Mouse (Mus musculus): ENCODE measurements around the gene Arhgdib. TPM values are rescaled to one million over a fixed set of nuclear protein-coding genes. Genes with fewer than 3 reads are reported as not detected.

Gene Arhgdib
- total RNA-seq, 1 experiment, result 20.9 TPM

DNA sequence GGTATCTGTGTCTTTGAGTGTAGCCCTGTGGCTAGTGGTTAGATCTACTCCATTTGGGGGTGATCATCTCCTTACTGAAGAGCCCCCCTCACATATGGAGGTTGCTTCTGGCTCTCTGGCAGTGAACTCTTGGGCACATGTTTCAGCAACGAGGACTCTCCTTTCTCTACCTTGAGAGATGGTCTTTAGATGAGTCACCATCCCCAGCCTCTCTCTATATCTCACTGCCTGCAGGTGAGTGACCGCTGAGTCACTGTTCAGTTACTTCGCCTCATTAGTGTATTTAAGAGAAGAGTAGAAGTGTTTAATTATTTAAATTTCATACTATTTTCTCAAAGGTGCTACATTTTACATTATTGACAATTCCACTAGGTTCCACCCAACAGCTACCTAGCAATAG lies 4.6 kb downstream of the Arhgdib start:
- H3K9ac ChIP-seq (ENCODE audit: insufficient read depth, low read depth, low read length, poor library complexity, severe bottlenecking), result no peak overlapping the region
- TF ChIP-seq HCFC1 (IDR thresholded peaks at IDR 0.05; ENCODE audit: borderline replicate concordance, insufficient read depth, low read length) (no peak), MAFK (IDR thresholded peaks at IDR 0.05; ENCODE audit: insufficient read depth, low read depth, low read length) (no peak), ZNF384 (IDR thresholded peaks at IDR 0.05; ENCODE audit: low read depth, low read length) (no peak), ZC3H11A (IDR thresholded peaks at IDR 0.05; ENCODE audit: borderline replicate concordance, low read depth, low read length) (no peak), CHD2 (IDR thresholded peaks at IDR 0.05; ENCODE audit: low read depth, low read length) (no peak)
- H3K9me3 ChIP-seq (ENCODE audit: control insufficient read depth, insufficient read depth, low read depth, low read length), result no peaks in the 10 kb centered on the region
- no peak overlapping the region for H3K27ac ChIP-seq (ENCODE audit: insufficient read depth, low read depth, low read length, poor library complexity, severe bottlenecking)
- in situ Hi-C loops (cut with MboI; ENCODE audit: low sequenced_read_pairs in 2 of 2, unreplicated experiment in 2 of 2), result no loop called here
- peaks cover 0 to 14% of the 10 kb centered on the region in 2 experiments; a peak in 2 of 4 replicates for H3K4me1 ChIP-seq (ENCODE audit: control insufficient read depth in 2 of 2, insufficient read depth in 2 of 2, low read length in 2 of 2, poor library complexity in 1 of 2)
- H3K36me3 ChIP-seq (ENCODE audit: control insufficient read depth, insufficient read depth, low read length, poor library complexity, severe bottlenecking), result no peaks in the 10 kb centered on the region
- no peak overlapping the region for H3K4me3 ChIP-seq (ENCODE audit: insufficient read depth in 1 of 2, low read depth in 1 of 2, low read length in 2 of 2, poor library complexity in 1 of 2, severe bottlenecking in 1 of 2)
- DNase-seq (ENCODE audit: low read depth, low spot score), result no peak

DNA sequence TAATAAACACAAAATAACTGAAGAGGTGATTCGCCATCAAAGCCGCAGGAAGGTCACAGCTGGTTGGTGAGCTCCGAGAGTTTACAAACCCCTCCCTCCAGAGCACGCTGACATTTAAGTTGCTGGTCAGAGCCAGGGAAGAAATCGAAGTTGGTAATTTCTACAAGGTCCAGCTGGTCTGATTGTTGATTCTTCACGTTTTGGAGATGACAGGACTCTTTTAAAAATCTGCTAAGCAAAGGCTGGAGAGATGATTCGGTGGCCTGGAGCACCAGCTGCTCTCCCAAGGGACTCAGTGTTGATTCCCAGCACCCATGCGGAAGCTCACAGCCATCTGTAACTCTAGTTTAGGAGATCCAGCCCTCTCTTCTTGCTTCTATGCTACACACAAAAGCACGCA lies 5.3 kb downstream of the Arhgdib start:
- no peaks in the 10 kb centered on the region for H3K9me3 ChIP-seq (ENCODE audit: control insufficient read depth, insufficient read depth, low read depth, low read length)
- H3K4me1 ChIP-seq (ENCODE audit: control insufficient read depth in 2 of 2, insufficient read depth in 2 of 2, low read length in 2 of 2, poor library complexity in 1 of 2), result peaks cover 0 to 12% of the 10 kb centered on the region in 2 experiments; a peak in 2 of 4 replicates
- H3K36me3 ChIP-seq (ENCODE audit: control insufficient read depth, insufficient read depth, low read length, poor library complexity, severe bottlenecking), result no peaks in the 10 kb centered on the region
- no peak overlapping the region for H3K27ac ChIP-seq (ENCODE audit: insufficient read depth, low read depth, low read length, poor library complexity, severe bottlenecking)
- no peak overlapping the region for H3K4me3 ChIP-seq (ENCODE audit: insufficient read depth in 1 of 2, low read depth in 1 of 2, low read length in 2 of 2, poor library complexity in 1 of 2, severe bottlenecking in 1 of 2)
- TF ChIP-seq HCFC1 (IDR thresholded peaks at IDR 0.05; ENCODE audit: borderline replicate concordance, insufficient read depth, low read length), result no peak
- no peak for TF ChIP-seq MAFK (IDR thresholded peaks at IDR 0.05; ENCODE audit: insufficient read depth, low read depth, low read length)
- no peak for TF ChIP-seq CHD2 (IDR thresholded peaks at IDR 0.05; ENCODE audit: low read depth, low read length)
- no peak for TF ChIP-seq ZC3H11A (IDR thresholded peaks at IDR 0.05; ENCODE audit: borderline replicate concordance, low read depth, low read length)
- TF ChIP-seq ZNF384 (IDR thresholded peaks at IDR 0.05; ENCODE audit: low read depth, low read length), result no peak
- no peak for DNase-seq (ENCODE audit: low read depth, low spot score)
- no peak overlapping the region for H3K9ac ChIP-seq (ENCODE audit: insufficient read depth, low read depth, low read length, poor library complexity, severe bottlenecking)
- in situ Hi-C loops (cut with MboI; ENCODE audit: low sequenced_read_pairs in 2 of 2, unreplicated experiment in 2 of 2), result no loop called here

DNA sequence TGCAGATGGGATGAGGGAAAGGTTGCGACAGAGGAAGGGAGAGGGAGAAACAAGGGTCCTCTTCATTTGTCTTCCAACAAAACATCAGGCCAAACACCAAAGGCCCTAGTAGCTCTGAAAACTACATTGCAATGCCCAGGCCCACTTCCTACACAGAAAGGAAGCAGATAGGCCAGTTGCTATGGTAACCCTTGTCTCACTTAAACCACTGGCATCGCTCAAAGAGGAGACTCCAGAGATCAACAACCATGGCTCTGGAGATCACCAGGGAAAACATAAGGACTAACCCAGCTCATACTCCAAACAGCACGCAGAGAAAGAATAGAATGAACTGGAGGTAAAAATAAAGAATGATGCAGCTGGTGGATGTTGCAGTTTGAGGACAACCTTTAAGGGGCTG lies 6.5 kb downstream of the Arhgdib start:
- Histone ChIP-seq H3K9me3 (ENCODE audit: control insufficient read depth, insufficient read depth, low read depth, low read length) (no peaks in the 10 kb centered on the region), H3K9ac (ENCODE audit: insufficient read depth, low read depth, low read length, poor library complexity, severe bottlenecking) (no peak overlapping the region), H3K36me3 (ENCODE audit: control insufficient read depth, insufficient read depth, low read length, poor library complexity, severe bottlenecking) (no peaks in the 10 kb centered on the region), H3K4me1 (ENCODE audit: control insufficient read depth in 2 of 2, insufficient read depth in 2 of 2, low read length in 2 of 2, poor library complexity in 1 of 2) (peaks cover 0 to 7% of the 10 kb centered on the region in 2 experiments; a peak in 2 of 4 replicates), H3K4me3 (ENCODE audit: insufficient read depth in 1 of 2, low read depth in 1 of 2, low read length in 2 of 2, poor library complexity in 1 of 2, severe bottlenecking in 1 of 2) (no peak overlapping the region), H3K27ac (ENCODE audit: insufficient read depth, low read depth, low read length, poor library complexity, severe bottlenecking) (no peak overlapping the region)
- TF ChIP-seq ZNF384 (IDR thresholded peaks at IDR 0.05; ENCODE audit: low read depth, low read length) (no peak), HCFC1 (IDR thresholded peaks at IDR 0.05; ENCODE audit: borderline replicate concordance, insufficient read depth, low read length) (no peak), MAFK (IDR thresholded peaks at IDR 0.05; ENCODE audit: insufficient read depth, low read depth, low read length) (no peak), CHD2 (IDR thresholded peaks at IDR 0.05; ENCODE audit: low read depth, low read length) (no peak), ZC3H11A (IDR thresholded peaks at IDR 0.05; ENCODE audit: borderline replicate concordance, low read depth, low read length) (no peak)
- in situ Hi-C loops (cut with MboI; ENCODE audit: low sequenced_read_pairs in 2 of 2, unreplicated experiment in 2 of 2), result no loop called here
- no peak for DNase-seq (ENCODE audit: low read depth, low spot score)

DNA sequence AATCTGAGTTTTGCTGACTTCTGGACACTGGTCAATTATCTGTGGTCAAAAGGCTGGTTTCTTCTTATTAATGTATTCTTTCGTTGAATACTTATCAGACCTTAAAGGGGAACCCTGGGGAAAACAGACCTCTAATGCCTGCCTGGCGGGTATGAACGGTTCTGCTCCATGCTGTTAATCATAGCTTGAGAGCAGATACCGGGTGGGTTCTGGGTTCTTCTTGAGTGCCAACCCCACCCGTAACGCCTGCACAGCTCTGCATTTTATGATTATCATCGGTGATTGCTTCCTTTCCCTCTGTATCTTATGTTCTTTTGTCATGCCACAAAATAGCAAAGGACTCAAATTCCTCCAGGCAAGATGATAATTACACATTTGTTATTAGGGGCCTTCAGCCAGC lies 7.6 kb downstream of the Arhgdib start:
- Histone ChIP-seq H3K4me3 (ENCODE audit: insufficient read depth in 1 of 2, low read depth in 1 of 2, low read length in 2 of 2, poor library complexity in 1 of 2, severe bottlenecking in 1 of 2) (no peak overlapping the region), H3K9me3 (ENCODE audit: control insufficient read depth, insufficient read depth, low read depth, low read length) (no peaks in the 10 kb centered on the region), H3K36me3 (ENCODE audit: control insufficient read depth, insufficient read depth, low read length, poor library complexity, severe bottlenecking) (no peaks in the 10 kb centered on the region), H3K4me1 (ENCODE audit: control insufficient read depth in 2 of 2, insufficient read depth in 2 of 2, low read length in 2 of 2, poor library complexity in 1 of 2) (peaks cover 0 to 8% of the 10 kb centered on the region in 2 experiments; a peak in 1 of 4 replicates), H3K9ac (ENCODE audit: insufficient read depth, low read depth, low read length, poor library complexity, severe bottlenecking) (no peak overlapping the region), H3K27ac (ENCODE audit: insufficient read depth, low read depth, low read length, poor library complexity, severe bottlenecking) (no peak overlapping the region)
- no peak for TF ChIP-seq ZC3H11A (IDR thresholded peaks at IDR 0.05; ENCODE audit: borderline replicate concordance, low read depth, low read length)
- no peak for TF ChIP-seq CHD2 (IDR thresholded peaks at IDR 0.05; ENCODE audit: low read depth, low read length)
- TF ChIP-seq HCFC1 (IDR thresholded peaks at IDR 0.05; ENCODE audit: borderline replicate concordance, insufficient read depth, low read length), result no peak
- TF ChIP-seq MAFK (IDR thresholded peaks at IDR 0.05; ENCODE audit: insufficient read depth, low read depth, low read length), result no peak
- no peak for TF ChIP-seq ZNF384 (IDR thresholded peaks at IDR 0.05; ENCODE audit: low read depth, low read length)
- DNase-seq (ENCODE audit: low read depth, low spot score), result no peak
- in situ Hi-C loops (cut with MboI; ENCODE audit: low sequenced_read_pairs in 2 of 2, unreplicated experiment in 2 of 2), result no loop called here

DNA sequence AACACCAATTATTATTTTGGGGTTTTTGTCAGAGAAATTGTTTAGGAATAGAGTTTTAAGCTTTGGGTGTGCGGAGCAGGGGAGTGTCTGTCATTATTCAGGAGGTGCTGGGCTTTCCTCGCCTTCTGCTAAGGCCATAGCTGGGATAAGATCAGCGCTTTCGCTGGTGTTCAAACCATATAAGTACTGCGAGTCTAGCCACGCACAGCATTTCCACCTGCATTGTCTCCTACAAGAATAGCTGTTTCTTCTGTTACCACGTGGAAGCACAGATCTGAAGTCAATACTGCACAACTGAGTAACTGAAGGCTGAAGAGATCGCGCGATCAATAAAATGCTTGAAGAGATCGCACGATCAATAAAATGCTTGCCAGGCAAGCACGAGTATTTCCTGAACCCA lies 10.5 kb downstream of the Arhgdib start:
- Histone ChIP-seq H3K27ac (ENCODE audit: insufficient read depth, low read depth, low read length, poor library complexity, severe bottlenecking) (no peak overlapping the region), H3K4me3 (ENCODE audit: insufficient read depth in 1 of 2, low read depth in 1 of 2, low read length in 2 of 2, poor library complexity in 1 of 2, severe bottlenecking in 1 of 2) (no peak overlapping the region), H3K9me3 (ENCODE audit: control insufficient read depth, insufficient read depth, low read depth, low read length) (no peaks in the 10 kb centered on the region), H3K36me3 (ENCODE audit: control insufficient read depth, insufficient read depth, low read length, poor library complexity, severe bottlenecking) (no peaks in the 10 kb centered on the region), H3K4me1 (ENCODE audit: control insufficient read depth in 2 of 2, insufficient read depth in 2 of 2, low read length in 2 of 2, poor library complexity in 1 of 2) (peaks cover 0 to 6% of the 10 kb centered on the region in 2 experiments; a peak in 1 of 4 replicates), H3K9ac (ENCODE audit: insufficient read depth, low read depth, low read length, poor library complexity, severe bottlenecking) (no peak overlapping the region)
- no peak for DNase-seq (ENCODE audit: low read depth, low spot score)
- TF ChIP-seq HCFC1 (IDR thresholded peaks at IDR 0.05; ENCODE audit: borderline replicate concordance, insufficient read depth, low read length), result no peak
- TF ChIP-seq MAFK (IDR thresholded peaks at IDR 0.05; ENCODE audit: insufficient read depth, low read depth, low read length), result no peak
- no peak for TF ChIP-seq ZC3H11A (IDR thresholded peaks at IDR 0.05; ENCODE audit: borderline replicate concordance, low read depth, low read length)
- no peak for TF ChIP-seq ZNF384 (IDR thresholded peaks at IDR 0.05; ENCODE audit: low read depth, low read length)
- no peak for TF ChIP-seq CHD2 (IDR thresholded peaks at IDR 0.05; ENCODE audit: low read depth, low read length)
- in situ Hi-C loops (cut with MboI; ENCODE audit: low sequenced_read_pairs in 2 of 2, unreplicated experiment in 2 of 2), result no loop called here

Measured in ES-E14 (cell line).